Mouse (Mus musculus): ENCODE data around the gene Cetn4.

DNA sequence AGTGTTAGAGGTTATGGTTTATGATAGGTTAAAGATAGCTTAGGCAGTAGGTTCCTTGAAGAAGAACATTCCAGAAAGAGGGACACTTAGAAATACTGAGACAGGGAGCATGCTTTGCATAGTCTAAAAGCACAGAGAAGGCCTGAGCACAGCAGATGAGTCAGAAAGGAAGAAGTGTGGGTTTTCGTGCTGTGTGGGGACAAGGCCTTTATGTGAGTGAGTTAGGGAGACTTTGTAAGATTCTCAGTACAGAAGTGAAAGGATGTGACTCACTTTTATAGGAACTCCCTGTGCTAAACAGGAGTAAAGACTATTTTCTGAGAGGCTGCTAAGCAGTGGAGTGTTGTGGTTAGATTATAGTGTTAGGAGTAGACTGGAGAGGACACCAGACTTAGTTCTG is 863 bp upstream of the Cetn4 start:
- TF ChIP-seq POLR2A (IDR thresholded peaks at IDR 0.05; ENCODE audit: borderline replicate concordance, insufficient read depth, low read length): no peak
- no peak for TF ChIP-seq CTCF (IDR thresholded peaks at IDR 0.05; ENCODE audit: borderline replicate concordance, insufficient read depth, low read depth, low read length)

Data from cerebellum, adult 2 months (tissue).